Mouse (Mus musculus) layer of hippocampus, postnatal 25 days (tissue): ENCODE measurements at regions not wholly inside any gene's neighbourhood (a gene's known extent, or its start where the extent isn't known, plus 50 kb on each side); places are given as distances from the start of the nearest gene placed in this dataset.

Source experiments
- DNase-seq, 2 experiments: peaks; one replicate each; pipeline ENCODE4 v3.0.0; 2022; ENCODE audit warnings: mixed read lengths in 2 of 2, low spot score in 1 of 2; ENCODE audit errors: extremely low spot score in 1 of 2

DNA sequence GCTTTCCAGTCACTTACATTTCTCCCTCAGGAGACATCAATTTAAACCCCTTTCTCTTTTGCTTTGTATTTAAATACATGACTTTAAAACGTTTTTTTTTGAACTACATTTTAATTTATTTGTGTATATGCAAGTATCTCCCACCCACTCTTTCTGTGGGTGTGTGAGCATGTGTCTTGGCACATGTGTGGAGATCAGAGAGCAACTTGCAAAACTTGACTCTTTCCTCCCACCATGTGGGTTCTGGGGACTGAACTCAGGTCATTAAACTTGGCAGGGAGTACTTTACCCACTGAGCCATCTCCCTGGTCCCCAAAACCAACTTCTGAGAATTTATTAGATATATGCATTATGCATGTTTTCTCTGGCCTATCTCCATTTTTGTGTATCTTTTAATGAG is 143.9 kb downstream of the Ttc32 start:
- no peak for DNase-seq

DNA sequence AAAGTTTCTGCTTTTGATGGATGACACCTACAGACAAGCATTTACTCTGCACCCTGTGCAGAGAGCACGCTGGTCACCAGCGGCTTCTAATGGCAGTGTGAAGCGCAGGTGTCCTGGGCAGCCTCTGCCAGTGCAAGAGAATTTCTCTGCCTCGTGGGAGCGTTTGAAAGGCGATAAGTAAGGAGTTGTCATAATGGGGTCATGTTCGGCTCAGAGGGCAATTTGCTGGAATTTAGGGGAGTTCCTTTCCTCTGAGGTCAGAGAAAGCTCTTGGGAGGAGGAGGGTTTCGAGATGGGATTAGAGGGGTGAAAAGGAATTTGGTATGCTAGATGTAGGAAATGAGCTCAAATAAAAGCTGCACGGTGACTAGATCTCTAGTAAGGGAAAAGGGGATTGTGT is 144.5 kb downstream of the Ttc32 start:
- no peak for DNase-seq

- DNase-seq: no peak
Observed at GRCm38 (mm10) chr12:9176198-9176597, 146.4 kb downstream of the Ttc32 start.

DNA sequence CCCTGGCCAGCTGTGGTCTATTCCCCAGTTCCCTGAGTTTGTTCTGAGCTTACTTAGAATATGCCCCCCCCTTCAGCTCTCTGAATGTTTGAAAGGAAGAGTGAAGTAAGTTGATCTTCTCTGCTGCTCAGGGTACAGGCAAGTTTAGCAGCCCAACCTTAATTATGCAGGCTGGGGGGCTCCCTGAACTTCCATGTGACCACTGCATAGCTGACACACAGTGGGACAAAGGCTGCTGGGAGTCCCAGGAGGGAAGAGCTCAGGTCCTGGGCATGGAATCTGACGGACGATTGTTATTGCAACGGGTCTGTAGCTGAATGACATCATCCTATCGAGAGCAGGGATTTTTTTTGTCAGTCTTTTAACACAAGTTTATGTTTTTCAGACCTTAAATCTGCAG is 148.8 kb downstream of the Ttc32 start:
- DNase-seq: no peak

- DNase-seq: no peak
Observed at GRCm38 (mm10) chr12:9180677-9181076, 150.9 kb downstream of the Ttc32 start.

GRCm38 (mm10) chr12:9191721-9192120 is 161.9 kb downstream of the Ttc32 start:
- no peak for DNase-seq

DNA sequence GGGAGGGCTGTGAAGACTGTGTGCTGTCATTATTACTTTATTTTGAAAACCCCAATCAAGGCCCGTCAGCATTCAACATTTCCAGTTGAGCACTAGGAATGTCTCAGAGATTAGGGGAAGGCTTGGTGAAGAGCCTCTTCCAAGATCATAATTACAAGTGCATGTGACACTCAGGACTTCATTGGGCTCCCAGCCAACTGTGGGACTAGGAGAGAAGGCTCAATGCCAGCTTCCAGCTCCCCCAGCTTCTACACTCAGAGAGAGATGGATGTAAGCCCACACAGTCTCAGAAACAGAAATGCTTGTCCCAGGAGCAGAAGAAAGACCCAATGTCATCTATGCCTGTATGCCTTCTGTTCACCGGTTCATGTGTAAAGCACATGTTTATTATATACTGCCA is 169.5 kb downstream of the Ttc32 start:
- DNase-seq: no peak

DNA sequence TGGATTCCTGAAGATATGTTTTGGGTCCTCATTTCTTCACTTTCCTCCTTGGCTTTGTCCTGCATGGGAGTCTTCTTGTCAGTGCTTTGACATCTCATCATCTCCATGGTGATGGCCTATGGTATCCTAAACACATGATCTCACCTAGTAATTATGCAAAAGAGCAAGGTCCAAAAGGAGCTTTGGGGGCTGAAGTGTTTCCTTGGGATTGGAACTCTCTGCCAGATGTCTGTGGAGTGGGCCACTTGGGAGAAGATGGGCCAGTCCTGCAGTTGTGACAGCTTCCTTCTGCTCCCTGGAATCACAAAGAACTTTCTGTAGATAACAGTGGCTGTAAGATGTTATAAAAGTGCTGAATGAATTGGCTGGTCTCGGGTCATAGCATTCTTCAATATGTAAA is 182.4 kb downstream of the Ttc32 start:
- no peak for DNase-seq

DNA sequence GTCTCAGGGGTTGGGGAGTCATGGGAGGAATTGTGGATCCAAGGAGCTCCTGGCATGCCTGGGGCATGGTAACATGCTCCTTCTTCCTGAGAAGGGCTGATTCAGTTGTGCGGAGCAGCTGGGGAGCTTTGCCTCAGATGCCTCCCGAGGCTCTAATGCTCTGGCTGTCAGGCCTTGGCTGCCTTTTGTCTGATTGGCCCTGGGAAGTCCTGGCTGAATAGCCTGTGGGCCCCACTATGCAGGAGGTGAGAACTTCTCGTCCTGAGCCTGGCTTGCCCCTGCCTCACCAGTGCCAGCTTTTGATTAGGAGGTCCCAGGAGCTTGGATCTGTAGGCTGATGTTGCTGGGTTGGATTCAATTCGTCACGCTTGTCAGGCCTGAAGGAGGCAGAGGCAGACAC is 195.2 kb downstream of the Ttc32 start:
- no peak for DNase-seq

DNA sequence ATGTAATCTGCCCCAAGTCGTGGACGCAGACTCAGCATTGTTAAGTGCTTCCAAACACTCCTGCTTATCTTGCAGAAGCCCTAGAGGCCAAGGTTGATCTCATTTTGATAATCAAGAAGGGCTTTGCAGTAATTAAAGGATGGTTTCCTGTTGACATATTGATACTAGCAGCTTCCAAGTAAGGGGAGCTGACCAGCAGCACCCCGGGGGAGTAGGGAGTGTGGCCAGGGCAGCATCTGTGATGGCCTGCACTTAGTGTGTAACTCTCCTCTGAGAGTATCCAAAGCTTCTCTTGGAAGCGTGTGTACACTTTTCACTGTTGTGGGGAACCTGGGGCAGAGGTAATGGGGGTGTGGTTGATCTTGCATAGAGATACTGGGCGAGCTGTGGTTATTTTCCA is 198.1 kb downstream of the Ttc32 start:
- DNase-seq: no peak

DNA sequence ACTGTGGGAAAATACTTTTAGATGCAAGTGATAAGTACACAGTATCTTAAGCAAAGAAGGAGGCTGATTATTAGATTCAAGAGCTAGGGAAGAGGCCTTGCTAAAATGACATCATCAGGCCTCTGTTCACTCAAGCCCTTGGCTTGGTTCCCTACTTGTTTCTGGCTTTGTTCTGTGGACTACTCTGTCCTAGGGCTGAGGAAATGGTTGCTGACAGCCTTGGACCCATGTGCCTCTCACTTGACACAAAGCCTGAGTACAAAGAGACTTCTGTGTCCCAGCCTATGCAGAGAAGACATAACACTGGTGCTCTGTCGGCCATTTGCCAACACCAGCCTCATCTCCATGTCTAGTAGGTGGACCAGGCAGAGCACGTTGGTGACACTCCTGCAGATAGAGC is 198.7 kb downstream of the Ttc32 start:
- DNase-seq: no peak

GRCm38 (mm10) chr12:9229981-9230380 is 200.2 kb downstream of the Ttc32 start:
- DNase-seq: no peak

- DNase-seq: no peak
Observed at GRCm38 (mm10) chr12:9230576-9230975, 200.8 kb downstream of the Ttc32 start.

DNA sequence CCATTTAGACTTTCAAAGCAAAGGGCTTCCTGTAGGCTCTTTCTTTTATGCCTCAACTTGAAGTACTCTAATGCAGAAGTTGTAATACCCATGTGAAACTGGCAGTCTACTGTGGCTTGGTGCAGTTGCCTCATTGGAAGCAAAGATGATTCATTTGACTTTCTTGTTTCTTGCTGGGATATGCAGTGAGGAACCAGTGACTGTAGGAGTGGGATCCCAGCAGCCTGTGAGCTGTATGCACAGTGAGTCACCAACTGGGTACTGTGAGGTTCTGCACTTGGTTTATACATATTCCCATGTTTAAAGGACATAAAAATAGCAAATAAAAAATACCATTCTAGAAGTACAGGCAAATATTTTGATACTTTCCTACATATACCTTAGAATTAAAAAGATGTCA is 202.6 kb downstream of the Ttc32 start:
- no peak for DNase-seq

- no peak for DNase-seq
Observed at GRCm38 (mm10) chr12:9235866-9236265, 206.1 kb downstream of the Ttc32 start.

GRCm38 (mm10) chr12:9237538-9237937 is 207.7 kb downstream of the Ttc32 start:
- no peak for DNase-seq

DNA sequence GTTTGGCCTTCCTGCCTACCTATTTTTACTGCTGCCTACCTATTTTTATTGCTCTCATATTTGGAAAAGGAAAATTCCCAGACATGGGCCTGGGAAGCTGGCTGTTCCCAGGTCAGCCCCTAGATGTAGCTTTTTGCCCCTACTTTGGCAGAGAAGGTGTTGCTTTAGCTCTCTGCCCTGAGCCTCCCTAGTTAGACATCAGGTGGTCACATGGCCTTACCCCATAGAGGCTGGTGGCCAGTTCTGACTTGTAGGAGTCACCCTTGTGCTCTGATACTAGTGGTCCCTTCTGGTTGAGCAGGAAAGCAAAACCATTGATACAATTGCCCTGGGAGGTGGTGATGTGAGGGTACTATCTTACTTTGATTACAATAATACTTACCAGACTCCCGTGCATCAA is 208.2 kb downstream of the Ttc32 start:
- no peak for DNase-seq

DNA sequence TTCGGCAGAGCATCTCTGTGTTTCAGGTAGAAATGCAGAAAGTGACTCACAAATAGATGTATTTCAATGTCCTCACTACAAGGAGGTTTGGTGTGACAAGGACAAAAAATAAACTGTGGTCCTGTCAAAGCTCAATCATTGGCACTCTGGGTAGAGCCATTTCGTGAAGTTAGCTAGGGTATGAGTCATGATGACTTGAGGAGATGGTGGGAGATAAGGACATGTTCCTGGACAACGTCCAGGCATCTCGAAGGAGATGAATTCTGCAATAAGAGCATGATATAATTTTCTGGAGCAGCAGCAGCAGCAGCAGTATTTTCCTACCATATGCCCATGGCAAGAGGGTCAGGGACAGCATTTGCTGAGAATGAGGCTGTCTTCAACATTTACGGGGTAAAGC is 217.7 kb downstream of the Ttc32 start:
- DNase-seq: no peak

DNA sequence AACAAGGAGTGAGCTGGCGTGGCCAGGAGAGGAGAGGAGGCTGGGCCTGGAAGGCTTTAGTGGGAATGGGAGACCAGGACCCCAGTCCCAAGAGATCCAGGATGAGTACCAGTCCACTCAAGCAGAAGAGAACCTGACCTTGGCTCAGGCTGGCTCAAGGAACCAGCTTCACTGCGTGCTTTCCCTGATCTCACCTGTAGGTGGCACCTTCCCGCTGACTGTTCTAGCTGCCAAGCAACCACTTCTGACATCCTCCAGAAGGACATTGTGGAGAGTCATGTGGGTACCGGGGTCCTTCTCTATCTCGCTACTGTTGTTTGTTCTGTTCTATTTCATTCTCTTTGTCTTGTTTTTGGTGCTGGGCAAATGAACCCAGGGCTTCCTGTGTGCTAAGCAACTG is 222.0 kb downstream of the Ttc32 start:
- DNase-seq: peak; percentile 17 to 42

DNA sequence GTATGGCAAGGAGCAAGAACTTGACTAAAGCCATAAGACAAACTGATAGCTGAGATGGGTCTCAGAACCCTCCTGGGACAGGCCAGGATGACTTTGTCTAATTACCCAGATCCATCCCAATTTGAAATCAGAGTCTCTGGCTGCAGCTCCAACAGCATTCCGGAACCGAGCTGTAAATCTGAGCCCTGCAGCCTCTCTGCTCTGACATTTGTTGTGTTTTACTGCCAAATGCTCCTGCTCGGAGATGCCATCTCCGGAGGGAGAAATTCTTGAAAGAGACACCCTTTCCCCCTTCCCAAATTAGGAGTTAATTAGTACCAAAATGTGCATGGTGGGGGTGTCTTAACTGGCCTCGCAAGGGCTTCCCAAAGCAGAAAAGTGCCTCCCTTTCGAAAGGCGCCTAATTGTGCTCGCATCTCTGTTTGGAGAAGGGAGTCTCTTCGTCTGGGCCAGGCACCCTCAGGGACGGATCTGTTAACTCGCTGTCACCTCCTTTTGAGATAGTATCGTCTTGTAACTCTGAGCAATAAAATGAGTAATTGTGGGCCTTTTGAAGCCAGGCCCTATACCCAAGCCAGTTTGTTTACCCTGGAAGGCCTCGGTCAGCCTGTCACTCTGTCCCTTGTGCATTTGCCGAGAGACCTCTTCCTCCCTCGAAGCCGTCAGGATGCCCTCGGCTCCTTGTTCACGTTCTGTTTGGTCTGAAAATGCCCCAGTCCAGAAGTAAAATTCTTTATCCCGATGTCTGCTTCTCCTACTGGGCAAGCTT is 223.7 kb downstream of the Ttc32 start:
- no peak for DNase-seq

- DNase-seq: no peak
Observed at GRCm38 (mm10) chr12:9254301-9254860, 224.6 kb downstream of the Ttc32 start.

GRCm38 (mm10) chr12:9255661-9256486 is 226.1 kb downstream of the Ttc32 start:
- no peak for DNase-seq
